Mouse (Mus musculus) heart, postnatal 0 days (tissue): ENCODE measurements around the gene Dner.

ENCODE experiments used
- CTCF ChIP-seq: IDR thresholded peaks from 2 replicates; pipeline ENCODE4 v1.5.1; 2016; ENCODE audit warnings: antibody characterized with exemption, control low read depth, low read depth
- EP300 ChIP-seq: IDR thresholded peaks from 2 replicates; pipeline ENCODE4 v1.6.1; 2016; ENCODE audit warnings: antibody characterized with exemption, low read depth

GRCm38 (mm10) chr1:84436281-84436680, 259.7 kb downstream of the Dner start:
- TF ChIP-seq CTCF, result no peak
- TF ChIP-seq EP300, result no peak
